Mouse (Mus musculus): ENCODE results near the gene Madd.

The Madd gene

GRCm38 (mm10) chr2:91183711-91184405, at the start of gene Madd:
Gene Madd (minus strand): TSS chr2:91183837.
- no peak for DNase-seq

GRCm38 (mm10) chr2:91229735-91230134, 46.1 kb upstream of the Madd start:
- DNase-seq = peak; percentile 67

- no peak for DNase-seq
Observed at GRCm38 (mm10) chr2:91223614-91224013, 40.0 kb upstream of the Madd start.

- DNase-seq = no peak
Observed at GRCm38 (mm10) chr2:91220501-91220900, 36.9 kb upstream of the Madd start.

GRCm38 (mm10) chr2:91217032-91217431, 33.4 kb upstream of the Madd start:
- DNase-seq = no peak

- no peak for DNase-seq
Observed at GRCm38 (mm10) chr2:91213311-91213710, 29.7 kb upstream of the Madd start.

- DNase-seq = peak; percentile 12
Observed at GRCm38 (mm10) chr2:91206254-91206775, 22.7 kb upstream of the Madd start.

- no peak for DNase-seq
Observed at GRCm38 (mm10) chr2:91202972-91203656, 19.5 kb upstream of the Madd start.

GRCm38 (mm10) chr2:91202222-91202971, 18.8 kb upstream of the Madd start, which contains the start of the genes Nr1h3 and Acp2:
Gene Nr1h3 (minus strand): TSS chr2:91202834.
Gene Acp2 (plus strand): TSS chr2:91202885.
- peak; percentile 94 for DNase-seq

- no peak for DNase-seq
Observed at GRCm38 (mm10) chr2:91198888-91199287, 15.3 kb upstream of the Madd start.

- peak; percentile 64 for DNase-seq
Observed at GRCm38 (mm10) chr2:91196577-91197001, 13.0 kb upstream of the Madd start.

GRCm38 (mm10) chr2:91194624-91195332, 11.1 kb upstream of the Madd start:
- no peak for DNase-seq

GRCm38 (mm10) chr2:91190501-91190900, 6.9 kb upstream of the Madd start:
- no peak for DNase-seq

GRCm38 (mm10) chr2:91187431-91187830, 3.8 kb upstream of the Madd start:
- peak; percentile 80 for DNase-seq

GRCm38 (mm10) chr2:91186208-91186607, 2.6 kb upstream of the Madd start:
- DNase-seq = no peak

GRCm38 (mm10) chr2:91183148-91183513, 506 bp downstream of the Madd start:
- peak; percentile 98 for DNase-seq

GRCm38 (mm10) chr2:91182405-91183147, 1.1 kb downstream of the Madd start:
- DNase-seq = peak; percentile 91

GRCm38 (mm10) chr2:91182016-91182404, 1.6 kb downstream of the Madd start:
- DNase-seq = peak; percentile 43

GRCm38 (mm10) chr2:91180706-91181105, 2.9 kb downstream of the Madd start:
- DNase-seq = no peak

- DNase-seq = no peak
Observed at GRCm38 (mm10) chr2:91179825-91180224, 3.8 kb downstream of the Madd start.

GRCm38 (mm10) chr2:91176234-91176633, 7.4 kb downstream of the Madd start:
- no peak for DNase-seq

GRCm38 (mm10) chr2:91175490-91175889, 8.1 kb downstream of the Madd start:
- no peak for DNase-seq

Measured in right cerebral cortex, adult 18-20 months (tissue).